Mouse (Mus musculus): ENCODE results near the gene Sept9.

DNA sequence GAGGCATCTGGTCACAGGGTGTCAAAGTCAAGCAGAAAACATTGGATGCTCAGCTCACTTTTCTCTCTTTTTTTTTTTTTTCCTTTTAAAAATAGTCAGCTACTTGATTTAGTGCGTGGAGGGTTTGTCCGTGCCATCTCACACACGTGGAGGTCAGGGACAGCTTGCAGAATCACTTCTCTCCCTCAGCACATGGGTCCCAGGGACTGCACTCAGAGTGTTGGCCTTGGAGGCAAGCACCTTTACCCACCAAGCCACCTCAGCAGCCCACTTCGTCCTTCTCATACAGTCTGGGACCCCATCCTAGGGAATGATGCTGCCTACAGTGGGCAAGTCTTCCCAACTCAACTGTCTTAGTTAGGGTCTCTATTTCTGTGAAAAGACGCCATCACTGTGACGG lies 57.4 kb downstream of the Sept9 start:
- TF ChIP-seq POLR2A (IDR thresholded peaks at IDR 0.05; ENCODE audit: extremely low read depth, insufficient read depth, low read length) (no peak), CTCF (IDR thresholded peaks at IDR 0.05; ENCODE audit: extremely low read depth, insufficient read depth, low read length) (no peak)

All from cortical plate, adult 2 months (tissue).